Mouse (Mus musculus) forebrain, embryonic 16.5 days (tissue): ENCODE measurements around the gene Trpm2. TPM values are rescaled to one million over a fixed set of nuclear protein-coding genes. Genes with fewer than 3 reads are reported as not detected.

Experiments
- ATAC-seq: fragments of 200-750 bp; cut with Nextera tagmentation; 2 replicates; pipeline ENCODE4 v1.8.0; 2017; ENCODE audit warnings: mild to moderate bottlenecking, moderate library complexity
- H3K27ac ChIP-seq: fragments of 300-500 bp; sonication (generic); 2 replicates; pipeline ENCODE4 v1.5.1; 2014; ENCODE audit warnings: low read length, control low read depth
- H3K27me3 ChIP-seq: fragments of 300-500 bp; sonication (generic); replicated peaks from 2 replicates; pipeline ENCODE4 v1.6.1; 2014; ENCODE audit warnings: low read length; ENCODE audit not compliant: control insufficient read depth, insufficient read depth
- H3K36me3 ChIP-seq: fragments of 300-500 bp; sonication (generic); 2 replicates; pipeline ENCODE4 v1.6.1; 2014; ENCODE audit not compliant: control insufficient read depth, insufficient read depth
- H3K4me1 ChIP-seq: fragments of 300-500 bp; sonication (generic); replicated peaks from 2 replicates; pipeline ENCODE4 v1.6.1; 2014; ENCODE audit warnings: low read length; ENCODE audit not compliant: control insufficient read depth, insufficient read depth
- H3K4me2 ChIP-seq: fragments of 300-500 bp; sonication (generic); 2 replicates; pipeline ENCODE4 v1.6.1; 2014; ENCODE audit warnings: mild to moderate bottlenecking, low read length, control low read depth
- H3K4me3 ChIP-seq: fragments of 300-500 bp; sonication (generic); replicated peaks from 2 replicates; pipeline ENCODE4 v1.5.1; 2014; ENCODE audit warnings: mild to moderate bottlenecking, low read length, control low read depth
- H3K9ac ChIP-seq: fragments of 300-500 bp; sonication (generic); replicated peaks from 2 replicates; pipeline ENCODE4 v1.6.1; 2014; ENCODE audit warnings: low read depth, low read length, control low read depth
- H3K9me3 ChIP-seq: fragments of 300-500 bp; sonication (generic); 2 replicates; pipeline ENCODE4 v1.6.1; 2016; ENCODE audit warnings: low read length; ENCODE audit not compliant: control insufficient read depth
- WGBS: fragments of 180-500 bp; shearing (Covaris S2); extraction: QIAGEN DNeasy Blood & Tissue Kit; methylation state at CpG from one replicate; pipeline ENCODE4 v1.1.7; 2014; 5-methylcytosine and 5-hydroxymethylcytosine counted together
- polyA plus RNA-seq: library from polyadenylated mRNA; unstranded; fragments of >200 nt; fragmentation: Nextera tagmentation; extraction: Ambion mirVana; gene quantifications from 2 replicates; pipeline ENCODE4 v1.2.1, GENCODE M21; 2015

Gene Trpm2
- polyA plus RNA-seq, 1 experiment from 2014 or later, result 5.0 TPM

DNA sequence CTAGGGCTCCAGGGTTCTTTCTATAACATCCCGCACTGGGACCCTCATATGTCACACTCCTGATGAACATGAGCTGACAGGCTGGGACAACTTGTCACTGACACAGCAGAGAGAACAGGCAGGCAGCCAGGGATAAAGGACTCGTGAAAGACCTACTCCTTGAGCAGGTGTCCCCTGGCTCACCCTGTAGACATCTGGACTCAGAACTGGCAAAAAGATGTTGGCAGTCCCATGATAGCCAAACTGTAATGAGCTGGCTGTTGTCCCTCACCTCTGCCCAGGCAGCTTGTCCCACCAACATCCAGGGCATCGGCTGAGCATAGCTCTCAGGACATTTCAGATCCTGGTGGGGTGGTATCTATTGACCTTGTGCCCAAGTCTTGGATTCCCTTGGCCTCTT lies 25.3 kb upstream of the Trpm2 start:
- H3K4me1 ChIP-seq, result no peaks in the 10 kb centered on the region
- no peak overlapping the region for H3K9ac ChIP-seq
- WGBS, result 89% methylated on average over 3 of the region's 3 CpGs
- no peaks in the 10 kb centered on the region for H3K9me3 ChIP-seq
- no peak overlapping the region for H3K4me3 ChIP-seq
- no peaks in the 10 kb centered on the region for H3K27me3 ChIP-seq
- no peak for ATAC-seq
- peaks cover 34% of the 10 kb centered on the region for H3K36me3 ChIP-seq
- H3K27ac ChIP-seq, result no peak overlapping the region
- H3K4me2 ChIP-seq, result no peak overlapping the region

DNA sequence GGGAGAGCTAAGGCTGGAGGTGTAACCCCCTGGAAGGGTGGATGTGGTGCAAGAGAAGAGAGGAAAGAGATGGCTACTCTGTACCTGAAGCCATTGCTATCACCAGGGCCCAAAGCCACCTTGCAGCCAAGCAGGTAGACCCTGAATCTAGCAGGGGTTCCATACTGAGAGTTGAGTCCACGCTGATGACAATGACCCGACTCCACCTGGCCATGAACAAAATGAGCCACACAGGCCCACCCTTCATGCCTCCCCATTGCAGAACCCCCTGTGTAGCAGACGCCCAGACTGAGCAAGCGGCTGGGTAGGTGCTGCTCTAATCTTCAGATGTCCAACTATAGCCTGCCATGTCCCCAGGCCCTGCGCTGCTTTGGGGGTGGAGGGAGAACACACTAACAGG lies 15.4 kb upstream of the Trpm2 start:
- no peak for ATAC-seq
- WGBS, result 81% methylated on average over 5 of the region's 5 CpGs
- H3K36me3 ChIP-seq, result peaks cover 10% of the 10 kb centered on the region

DNA sequence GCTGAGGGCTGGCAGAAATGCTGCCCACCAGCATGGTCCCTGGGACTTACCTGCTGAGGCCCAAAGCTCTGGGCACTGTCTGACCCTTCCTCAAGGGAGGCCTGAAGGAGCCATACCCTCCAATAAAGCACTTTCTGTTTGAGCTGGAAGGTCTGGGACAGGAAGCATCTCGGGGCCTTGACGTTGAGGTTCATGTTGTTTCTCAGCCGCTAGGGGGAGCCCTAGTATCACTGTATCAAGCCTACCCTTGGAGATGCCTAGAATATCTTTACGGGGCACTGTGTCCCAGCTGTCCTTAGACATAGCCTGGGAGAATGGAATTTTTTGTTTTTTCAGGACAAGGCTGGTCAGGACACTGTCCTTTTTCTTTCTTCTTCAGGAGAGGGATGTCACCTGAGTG lies 14.3 kb upstream of the Trpm2 start:
- H3K4me2 ChIP-seq, result no peak overlapping the region
- peaks cover 8% of the 10 kb centered on the region; the same call in 1 of the 2 replicates for H3K36me3 ChIP-seq

More for the DNA sequence above, 15.4 kb upstream of the Trpm2 start:
- Histone ChIP-seq H3K4me2 (no peak overlapping the region), H3K27ac (no peak overlapping the region), H3K9me3 (no peaks in the 10 kb centered on the region), H3K4me3 (no peak overlapping the region), H3K4me1 (no peaks in the 10 kb centered on the region), H3K27me3 (no peaks in the 10 kb centered on the region), H3K9ac (no peak overlapping the region)

DNA sequence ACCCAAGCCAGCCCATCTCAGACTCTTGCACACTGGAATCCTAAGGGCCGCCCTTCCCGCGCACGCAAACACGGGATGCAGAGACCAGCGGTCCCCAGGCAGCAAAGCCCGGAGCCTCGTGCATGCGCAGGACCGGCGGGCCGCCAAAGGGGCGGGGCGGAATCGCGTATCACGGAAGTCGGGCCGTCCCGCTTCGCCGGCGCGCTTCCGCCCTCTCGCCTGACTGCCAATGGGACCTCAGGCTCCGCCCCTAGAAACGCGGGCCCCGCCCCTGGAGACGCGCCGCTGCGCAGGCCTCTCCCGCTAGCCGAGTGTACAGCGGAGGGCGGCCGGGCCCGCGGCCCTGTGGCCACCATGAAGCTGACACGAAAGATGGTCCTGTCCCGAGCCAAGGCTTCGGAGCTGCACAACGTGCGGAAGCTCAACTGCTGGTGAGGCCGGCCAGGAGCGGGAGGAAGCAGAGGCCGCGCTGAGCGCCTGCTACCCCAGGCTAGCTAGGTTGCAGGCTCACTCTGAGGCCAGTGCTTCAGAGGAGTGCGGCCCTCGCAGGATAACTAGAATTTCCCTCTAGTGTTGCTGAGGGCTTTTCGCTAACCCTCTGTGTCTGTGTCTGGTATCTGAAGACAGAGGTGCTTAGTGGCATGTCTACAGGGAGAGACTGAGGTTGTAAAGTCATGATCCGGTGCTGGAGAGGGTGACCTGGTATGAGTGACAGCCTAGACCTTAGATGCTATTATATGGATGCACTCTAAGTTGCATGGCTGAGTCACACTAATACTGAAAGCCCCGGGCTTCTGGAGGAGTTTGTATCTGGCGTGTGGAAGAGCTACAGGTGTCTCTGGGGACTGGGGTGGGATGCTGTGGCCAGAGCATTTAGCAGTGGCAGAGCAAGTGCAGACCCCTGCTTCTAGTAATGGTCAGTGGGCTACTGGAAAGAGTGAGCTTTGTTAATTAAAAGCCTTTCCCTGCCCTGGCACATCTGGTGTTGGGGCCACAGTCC lies 8.3 kb upstream of the Trpm2 start, which contains the start of gene 1810043G02Rik:
Gene 1810043G02Rik (plus strand): TSS at position 174 of the 1,000 bp plus-strand sequence.
- under 1% methylated on average over 57 of the region's 57 CpGs for WGBS
- Histone ChIP-seq H3K4me2 (peak within 1 kb of the TSS; percentile 72), H3K4me1 (peaks cover 9% of the 10 kb centered on the region), H3K4me3 (peak within 1 kb of the TSS; percentile 86), H3K27me3 (no peaks in the 10 kb centered on the region), H3K36me3 (no peaks in the 10 kb centered on the region), H3K9ac (peak within 1 kb of the TSS; percentile 83), H3K27ac (peak within 1 kb of the TSS; percentile 78), H3K9me3 (no peaks in the 10 kb centered on the region)
- peak; percentile 98 for ATAC-seq

More for the DNA sequence above, 14.3 kb upstream of the Trpm2 start:
- Histone ChIP-seq H3K4me3 (no peak overlapping the region), H3K4me1 (no peaks in the 10 kb centered on the region), H3K9ac (no peak overlapping the region), H3K9me3 (no peaks in the 10 kb centered on the region), H3K27me3 (no peaks in the 10 kb centered on the region), H3K27ac (no peak overlapping the region)
- WGBS, result 0% methylated on average over 4 of the region's 4 CpGs
- ATAC-seq, result peak; percentile 81

DNA sequence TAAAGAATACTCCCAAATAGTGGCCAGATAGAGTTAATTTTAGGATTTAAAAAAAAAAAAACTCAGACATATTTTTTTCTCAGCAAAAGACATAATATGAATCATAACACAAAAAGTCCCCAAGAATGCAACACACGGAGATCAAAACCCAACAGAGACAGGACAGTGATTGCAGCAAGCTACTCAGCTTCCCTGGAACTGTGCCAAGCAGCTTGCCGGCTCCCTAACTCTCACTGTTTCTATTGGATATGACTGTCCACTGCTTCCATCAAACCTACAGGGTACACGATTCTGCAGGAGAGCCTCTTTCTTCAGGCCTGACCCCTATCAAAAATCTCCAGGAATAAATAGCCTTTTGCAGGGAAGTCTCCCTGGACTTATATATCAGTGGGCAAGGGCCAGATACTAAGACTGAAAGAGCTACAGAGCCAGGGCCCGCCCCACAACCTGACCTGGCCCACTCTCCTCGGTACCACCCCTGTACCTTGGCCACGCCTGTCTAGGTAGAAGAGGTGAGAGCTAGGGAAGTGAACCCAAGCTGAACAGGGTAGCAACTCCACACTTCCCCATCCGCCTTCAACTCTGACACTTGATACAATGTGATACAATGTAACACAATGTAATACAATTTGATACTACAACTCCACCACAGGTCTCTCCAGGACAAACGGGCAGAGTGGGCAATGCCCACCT lies 6.2 kb upstream of the Trpm2 start:
- H3K9me3 ChIP-seq, result no peaks in the 10 kb centered on the region
- peaks cover 9% of the 10 kb centered on the region for H3K4me1 ChIP-seq
- H3K9ac ChIP-seq, result no peak overlapping the region
- H3K27ac ChIP-seq, result no peak overlapping the region
- H3K4me2 ChIP-seq, result no peak overlapping the region
- no peak for ATAC-seq
- 71% methylated on average over 8 of the region's 8 CpGs for WGBS
- no peaks in the 10 kb centered on the region for H3K36me3 ChIP-seq
- no peaks in the 10 kb centered on the region for H3K27me3 ChIP-seq
- H3K4me3 ChIP-seq, result no peak overlapping the region

DNA sequence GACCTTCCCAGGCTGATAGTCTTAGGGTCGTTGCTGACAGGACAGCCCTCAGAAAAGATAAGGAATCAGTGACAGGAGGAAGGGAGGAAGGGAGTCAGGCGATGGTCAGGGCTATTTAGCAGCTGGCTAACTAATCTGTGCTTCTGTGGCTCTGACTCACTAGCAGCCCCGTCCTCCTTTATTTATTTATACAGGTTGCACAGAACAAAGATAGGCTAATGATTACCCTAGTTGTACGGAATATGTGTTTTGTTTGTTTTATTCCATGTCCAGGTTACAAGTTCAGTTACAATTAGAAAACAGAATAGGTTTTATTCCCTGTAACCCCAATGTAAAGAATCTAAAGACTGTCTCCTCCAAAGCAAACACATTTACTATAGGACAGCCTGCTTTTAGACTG lies 5.3 kb upstream of the Trpm2 start:
- Histone ChIP-seq H3K4me1 (peaks cover 9% of the 10 kb centered on the region), H3K4me3 (no peak overlapping the region), H3K9ac (0 out of 2 replicates have a peak overlapping the region, but pooled peaks have one; percentile 9), H3K9me3 (no peaks in the 10 kb centered on the region), H3K27me3 (no peaks in the 10 kb centered on the region), H3K36me3 (no peaks in the 10 kb centered on the region), H3K27ac (no peak overlapping the region), H3K4me2 (no peak overlapping the region)
- no peak for ATAC-seq
- 59% methylated on average over 4 of the region's 4 CpGs for WGBS

DNA sequence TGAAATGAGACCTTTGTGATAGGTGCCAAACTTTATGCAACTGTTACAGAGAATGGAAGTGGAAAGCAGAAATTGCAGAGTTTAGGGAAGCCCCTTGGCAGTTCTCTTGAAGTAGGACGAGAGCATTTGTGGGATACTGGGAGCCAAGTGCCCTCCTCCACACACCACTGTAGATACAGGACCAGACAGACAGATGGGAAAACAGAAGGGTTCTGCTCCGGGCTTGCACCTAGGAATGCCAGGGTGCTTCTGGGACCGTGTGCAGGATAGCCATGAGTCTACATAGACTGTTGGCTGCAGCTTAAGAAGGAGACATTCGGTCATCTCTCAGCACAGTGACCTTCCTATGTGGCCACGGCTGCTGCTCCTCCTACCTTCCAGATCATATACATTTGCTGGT lies 4.4 kb upstream of the Trpm2 start:
- ATAC-seq, result no peak
- no peak overlapping the region for H3K9ac ChIP-seq
- no peak overlapping the region for H3K4me3 ChIP-seq
- peaks cover 6% of the 10 kb centered on the region; the same call in 1 of the 2 replicates for H3K27me3 ChIP-seq
- no peak overlapping the region for H3K27ac ChIP-seq
- H3K36me3 ChIP-seq, result no peaks in the 10 kb centered on the region
- no peak overlapping the region for H3K4me2 ChIP-seq
- H3K9me3 ChIP-seq, result no peaks in the 10 kb centered on the region
- peaks cover 14% of the 10 kb centered on the region for H3K4me1 ChIP-seq
- WGBS, result 73% methylated on average over 5 of the region's 5 CpGs

DNA sequence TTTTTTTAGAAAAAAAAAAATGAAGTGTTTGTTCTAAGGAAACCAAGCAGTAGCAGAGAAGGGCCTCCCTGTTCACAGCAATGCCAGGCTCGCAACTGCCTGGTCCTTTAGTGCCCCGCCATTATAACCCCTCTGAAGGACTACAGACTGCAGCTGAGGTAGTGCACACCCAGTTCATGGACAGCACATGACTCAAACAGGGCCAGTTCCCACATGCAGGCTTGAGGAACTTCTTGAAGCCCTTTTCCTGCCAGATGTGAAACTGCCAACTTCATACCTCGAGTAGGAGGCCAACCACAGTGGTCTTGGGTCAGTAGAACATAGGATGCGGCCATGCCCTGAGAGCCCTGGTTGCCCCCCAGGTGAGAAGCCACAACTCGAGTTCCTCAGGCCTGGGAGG lies 4.0 kb upstream of the Trpm2 start:
- WGBS, result 72% methylated on average over 5 of the region's 5 CpGs
- H3K36me3 ChIP-seq, result no peaks in the 10 kb centered on the region
- H3K4me1 ChIP-seq, result peaks cover 14% of the 10 kb centered on the region
- no peak overlapping the region for H3K27ac ChIP-seq
- no peak for ATAC-seq
- no peaks in the 10 kb centered on the region for H3K9me3 ChIP-seq
- H3K4me2 ChIP-seq, result no peak overlapping the region
- H3K27me3 ChIP-seq, result peaks cover 6% of the 10 kb centered on the region; the same call in 1 of the 2 replicates
- no peak overlapping the region for H3K4me3 ChIP-seq
- no peak overlapping the region for H3K9ac ChIP-seq
